Mouse (Mus musculus) layer of hippocampus, postnatal 14 days (tissue): ENCODE results near the gene Btbd8. TPM values are rescaled to one million over a fixed set of nuclear protein-coding genes. Genes with fewer than 3 reads are reported as not detected.

Experiments used
- DNase-seq, 2 experiments: peaks; one replicate each; pipeline ENCODE4 v3.0.0; 2021 to 2022; ENCODE audit warnings: low spot score in 2 of 2, mixed read lengths in 1 of 2
- total RNA-seq, 2 experiments: library from RNA; stranded (reverse); gene quantifications; 2 replicates each; pipeline ENCODE4 v1.2.3; 2021

The Btbd8 gene
- total RNA-seq, 2 experiments from 2014 or later = 90.8 to 99.5 TPM

DNA sequence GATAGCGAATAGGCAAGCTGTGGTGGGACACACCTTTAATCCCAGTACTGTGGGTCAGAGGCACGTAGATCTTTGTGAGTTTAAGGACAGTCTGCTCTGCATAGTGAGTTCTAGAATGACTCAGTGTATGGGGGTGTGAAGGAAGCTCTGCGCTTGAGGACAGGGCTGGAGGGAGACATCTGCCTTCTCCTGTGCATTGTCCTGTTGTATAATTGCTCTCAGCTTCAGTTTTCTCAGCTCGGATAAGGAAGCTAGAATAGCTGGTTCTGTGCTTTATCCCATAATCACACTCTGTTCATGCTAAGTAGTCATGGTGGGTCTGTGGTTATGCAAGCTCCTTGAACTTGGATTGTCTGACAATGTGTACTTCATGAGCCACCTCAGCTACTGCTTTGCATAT, 11.0 kb downstream of the Btbd8 start:
- no peak for DNase-seq

DNA sequence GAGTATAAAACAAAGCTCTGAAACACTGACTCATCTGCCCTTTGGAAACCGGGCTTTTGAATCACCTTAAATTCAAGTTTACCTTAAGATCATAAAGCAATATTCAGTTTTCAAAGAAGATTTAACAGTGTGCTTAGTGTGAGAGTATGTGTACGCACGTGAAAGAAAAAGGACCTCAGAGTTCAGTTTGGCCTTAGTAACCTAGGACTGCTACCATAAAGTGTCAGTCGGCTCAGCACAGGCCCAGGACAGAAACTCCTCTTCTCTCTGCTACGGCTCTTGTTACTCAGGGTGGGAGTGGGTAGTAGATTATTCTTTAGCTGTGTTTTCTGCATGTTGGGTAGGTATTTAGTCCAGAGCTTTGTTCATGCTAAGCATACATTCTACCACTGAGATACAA, 11.8 kb downstream of the Btbd8 start:
- no peak for DNase-seq

DNA sequence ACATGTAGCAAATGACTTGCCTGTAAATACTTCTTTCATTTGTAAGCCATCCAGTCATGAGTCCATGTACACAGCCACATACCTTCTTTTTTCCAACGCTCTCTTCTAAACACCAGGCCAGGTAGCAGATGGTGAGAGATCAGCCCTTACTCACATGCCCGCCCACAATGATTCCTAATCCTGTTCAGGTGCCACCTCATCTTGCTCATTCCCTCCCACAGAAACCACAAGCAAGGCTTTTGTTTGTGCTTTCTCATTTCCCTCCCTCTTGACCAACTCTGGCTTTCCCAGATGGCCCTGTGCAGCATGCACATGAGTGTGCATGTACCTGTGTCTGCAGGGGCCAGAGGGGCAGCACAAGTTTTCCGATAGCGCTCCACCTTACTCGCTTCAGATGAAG, 12.5 kb downstream of the Btbd8 start:
- no peak for DNase-seq

DNA sequence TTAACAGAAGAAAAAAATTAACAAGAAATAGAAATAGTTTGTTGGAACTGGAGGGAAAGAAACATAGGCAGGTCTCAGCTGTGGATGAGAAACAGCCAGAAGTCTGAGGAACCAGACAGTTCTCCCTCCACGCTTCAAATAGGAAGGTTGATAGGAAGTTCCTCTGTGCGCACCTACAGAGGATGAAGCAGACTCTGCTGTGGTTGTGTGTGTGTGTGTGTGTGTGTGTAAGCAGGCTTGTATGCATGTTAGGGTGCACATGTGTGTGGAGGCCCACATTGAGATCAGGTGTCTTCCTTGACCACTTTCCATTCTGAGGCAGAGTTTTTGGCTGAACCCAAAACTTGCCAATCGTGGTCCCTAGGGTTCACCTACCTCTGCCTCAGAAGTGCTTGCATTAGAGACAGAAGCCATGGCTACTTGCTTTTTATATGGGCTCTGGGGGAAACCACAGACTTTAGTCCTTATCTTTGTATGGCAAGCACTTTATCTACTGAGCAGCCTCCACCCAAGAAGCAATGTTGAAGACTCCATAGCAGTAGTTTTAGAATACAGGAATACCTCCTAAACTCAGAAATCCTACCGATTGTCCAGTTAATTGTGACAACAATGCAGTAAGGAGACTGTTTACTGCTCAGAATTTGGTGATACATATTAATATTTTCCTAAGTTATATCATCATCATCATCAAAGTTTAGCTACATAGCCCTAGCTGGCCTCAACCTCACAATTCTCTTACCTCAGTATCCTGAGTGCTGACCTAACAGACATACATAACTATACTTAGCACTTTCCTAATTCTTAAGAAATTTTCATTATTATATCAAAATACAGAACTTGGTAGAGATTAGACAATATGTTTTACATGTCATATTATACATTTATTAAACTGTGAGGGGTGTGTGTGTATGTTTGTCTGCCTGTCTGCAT, 24.6 kb downstream of the Btbd8 start:
- DNase-seq = no peak

DNA sequence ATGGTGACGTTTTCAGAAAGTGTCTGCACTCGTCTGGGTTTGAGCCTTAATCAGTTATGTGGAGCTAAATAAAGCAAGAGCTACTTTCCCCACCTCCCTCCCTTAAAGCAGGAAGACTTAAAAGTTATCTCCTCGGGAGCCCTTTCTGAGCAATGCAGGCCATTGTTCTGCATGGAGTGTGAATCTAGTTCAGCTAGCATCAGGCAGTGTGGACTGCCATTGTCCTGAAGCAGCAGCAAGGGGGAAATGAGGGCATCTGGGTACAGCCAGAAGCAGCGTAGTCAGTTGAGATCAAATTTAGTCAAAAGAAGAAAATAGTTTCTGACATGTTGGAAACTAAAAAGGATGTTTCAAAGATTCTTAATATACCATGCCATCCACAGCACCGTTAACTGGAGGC, 28.7 kb downstream of the Btbd8 start:
- no peak for DNase-seq

DNA sequence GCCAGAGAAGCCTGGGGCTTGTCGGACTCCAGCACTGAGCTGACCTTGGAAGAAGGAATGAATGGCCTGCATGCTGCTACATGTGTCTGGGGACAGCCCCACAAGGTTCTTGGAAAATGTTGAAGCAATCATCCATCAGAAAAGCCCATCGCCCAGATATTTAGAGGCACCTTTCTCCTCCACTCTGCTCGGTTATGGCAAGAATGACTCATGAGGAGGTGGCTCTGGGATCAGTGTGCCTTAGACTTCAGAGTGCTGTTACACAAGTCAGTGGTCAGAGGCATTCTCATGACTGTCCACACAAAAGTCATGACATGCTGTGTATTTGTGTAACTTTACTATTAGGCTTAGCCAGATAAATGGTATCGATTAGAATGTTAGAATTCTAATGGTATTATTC, 29.3 kb downstream of the Btbd8 start:
- no peak for DNase-seq

DNA sequence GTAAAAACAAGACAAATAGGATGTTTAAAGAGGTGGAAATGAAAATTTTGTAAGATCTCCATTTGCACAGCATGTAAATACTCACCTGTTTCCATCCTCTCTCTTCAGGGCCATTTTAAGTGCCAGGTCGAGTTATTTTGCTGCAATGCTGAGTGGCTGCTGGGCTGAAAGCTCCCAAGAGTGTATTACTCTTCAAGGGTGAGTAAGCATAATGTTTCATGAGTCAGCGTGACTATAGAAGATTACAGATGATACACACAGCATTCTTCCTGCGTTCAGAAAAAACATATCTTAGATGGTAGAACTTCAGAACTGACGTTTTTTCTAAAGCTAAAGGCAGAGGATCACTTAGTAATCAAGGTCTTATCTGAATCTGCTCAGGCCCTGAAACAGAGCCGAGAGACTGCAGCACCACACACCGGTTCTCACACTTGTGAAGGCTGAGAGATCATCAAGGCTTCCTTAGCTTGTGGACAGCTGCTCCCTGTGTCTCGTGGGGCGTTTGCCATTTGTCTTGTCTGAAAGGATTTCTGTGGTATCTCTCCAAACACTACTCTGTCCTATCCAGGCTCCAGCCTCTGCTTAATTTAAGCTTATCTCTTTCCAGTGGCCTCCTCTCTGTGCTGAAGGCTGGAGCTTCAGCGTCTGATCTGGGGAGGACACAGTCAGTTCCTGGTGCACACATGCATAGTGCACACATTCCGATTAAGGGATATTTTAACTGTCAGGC, 33.0 kb downstream of the Btbd8 start:
- DNase-seq = no peak

DNA sequence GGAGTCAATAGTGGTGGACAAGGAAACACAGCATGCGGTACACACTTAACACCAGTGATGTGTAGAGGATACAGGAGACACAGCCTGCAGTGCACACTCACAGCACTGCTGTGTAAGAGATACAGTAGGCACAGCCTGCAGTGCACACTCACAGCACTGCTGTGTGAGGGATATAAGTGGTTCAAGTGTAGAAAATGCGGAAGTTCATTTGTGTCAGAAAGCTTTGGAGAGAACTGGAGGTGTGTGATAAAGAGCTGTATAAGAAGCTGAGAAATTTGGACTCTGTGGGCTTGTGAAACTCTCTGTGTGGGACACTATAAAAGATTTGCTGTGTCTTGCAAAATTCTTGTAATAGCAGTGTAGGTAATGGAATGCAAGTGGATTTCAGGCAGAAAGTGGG, 42.4 kb downstream of the Btbd8 start:
- DNase-seq = no peak

DNA sequence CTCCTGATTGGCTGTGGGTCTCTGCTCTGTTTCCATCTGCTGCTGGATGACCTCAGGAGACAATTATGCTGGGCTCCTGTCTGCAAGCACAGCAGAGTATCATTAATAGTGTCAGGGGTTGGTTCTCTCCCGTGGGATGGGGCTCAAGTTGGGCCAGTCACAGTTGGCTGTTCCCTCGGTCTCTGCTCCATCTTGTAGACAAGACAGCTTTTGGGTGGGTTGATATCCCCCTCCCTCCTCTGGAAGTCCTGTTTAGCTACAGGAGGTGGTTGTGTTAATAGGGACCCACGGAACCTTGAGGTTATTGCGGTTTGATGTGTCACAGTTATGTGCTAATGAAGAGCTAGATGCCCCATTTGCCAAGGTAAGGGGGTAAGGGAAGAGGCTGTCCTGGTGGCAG, 51.2 kb downstream of the Btbd8 start:
- DNase-seq = no peak

DNA sequence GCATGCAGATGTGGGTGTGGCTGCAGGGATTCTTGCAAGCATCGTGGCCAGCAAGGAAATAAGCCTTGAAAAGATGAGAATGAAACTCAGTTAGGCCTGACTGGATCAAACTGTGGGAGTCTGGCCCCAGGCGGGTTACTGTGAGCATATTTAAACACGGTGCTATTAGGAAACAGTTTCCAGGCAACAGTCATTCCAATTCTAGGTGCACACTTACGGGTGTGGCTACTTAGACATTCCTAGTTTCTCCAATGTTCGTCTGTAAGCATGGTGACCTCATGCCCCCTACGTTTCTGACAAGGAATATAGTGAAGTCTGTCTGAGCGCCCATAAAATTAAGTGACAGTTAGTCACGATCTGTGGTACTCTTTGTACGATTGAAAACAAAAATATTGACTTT, 53.2 kb downstream of the Btbd8 start:
- DNase-seq = no peak

DNA sequence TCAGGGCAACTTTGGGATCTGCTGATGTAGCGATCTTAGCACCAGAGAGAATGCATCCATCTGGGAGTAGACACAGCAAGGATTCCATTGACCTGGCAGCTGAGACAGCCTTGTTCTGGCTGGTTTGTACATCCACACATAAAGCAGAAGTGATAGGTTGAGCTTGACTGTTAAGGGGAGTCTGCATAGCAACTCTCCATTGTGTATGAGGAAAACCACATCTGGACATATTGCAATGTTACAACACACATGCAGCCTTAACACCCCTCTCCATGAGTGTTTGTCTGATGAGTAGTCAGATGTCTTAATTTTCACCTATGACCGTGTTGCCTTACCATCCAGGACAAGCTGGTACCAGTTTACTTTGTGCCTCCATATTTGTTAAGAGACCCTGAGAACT, 54.7 kb downstream of the Btbd8 start:
- DNase-seq = no peak

DNA sequence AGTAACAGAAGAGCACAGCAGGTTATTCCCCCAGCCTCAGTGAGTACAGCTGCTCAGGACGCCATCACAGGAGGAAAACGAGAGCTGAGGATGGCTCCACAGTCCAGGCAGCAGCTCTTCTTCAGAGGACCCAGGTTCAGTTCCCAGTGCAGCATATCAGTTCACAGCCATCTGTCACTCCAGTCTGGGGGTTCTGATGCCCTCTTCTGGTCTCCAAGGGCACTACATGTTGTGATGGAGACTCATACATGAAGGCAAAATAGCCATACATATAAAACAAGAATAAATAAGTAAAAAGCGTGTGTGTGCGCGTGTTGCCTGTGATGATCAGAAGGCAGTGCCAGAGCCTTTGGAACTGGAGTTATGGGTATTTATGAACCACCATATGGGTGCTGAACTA, 57.0 kb downstream of the Btbd8 start:
- no peak for DNase-seq

DNA sequence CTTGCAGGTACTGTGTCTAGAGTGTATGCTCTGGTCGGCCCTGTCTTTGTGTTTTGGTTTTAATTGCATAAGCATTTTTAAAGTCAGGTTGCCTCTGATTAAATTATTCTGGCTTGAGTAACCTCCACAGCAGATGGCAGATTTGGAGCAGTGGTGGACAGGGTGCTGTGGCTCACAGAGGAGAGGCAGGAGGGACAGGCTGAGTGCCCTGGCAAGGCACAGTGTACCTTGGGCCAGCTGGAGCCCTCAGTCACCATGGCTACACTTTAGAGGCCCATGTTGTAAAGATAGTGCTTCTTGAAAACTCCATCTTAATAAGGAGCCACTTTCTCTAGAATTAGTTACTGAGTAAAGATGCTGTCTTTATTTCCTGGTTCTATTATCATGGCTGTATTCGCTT, 58.2 kb downstream of the Btbd8 start:
- peak in 1 of 2 experiments; percentile 49 for DNase-seq

DNA sequence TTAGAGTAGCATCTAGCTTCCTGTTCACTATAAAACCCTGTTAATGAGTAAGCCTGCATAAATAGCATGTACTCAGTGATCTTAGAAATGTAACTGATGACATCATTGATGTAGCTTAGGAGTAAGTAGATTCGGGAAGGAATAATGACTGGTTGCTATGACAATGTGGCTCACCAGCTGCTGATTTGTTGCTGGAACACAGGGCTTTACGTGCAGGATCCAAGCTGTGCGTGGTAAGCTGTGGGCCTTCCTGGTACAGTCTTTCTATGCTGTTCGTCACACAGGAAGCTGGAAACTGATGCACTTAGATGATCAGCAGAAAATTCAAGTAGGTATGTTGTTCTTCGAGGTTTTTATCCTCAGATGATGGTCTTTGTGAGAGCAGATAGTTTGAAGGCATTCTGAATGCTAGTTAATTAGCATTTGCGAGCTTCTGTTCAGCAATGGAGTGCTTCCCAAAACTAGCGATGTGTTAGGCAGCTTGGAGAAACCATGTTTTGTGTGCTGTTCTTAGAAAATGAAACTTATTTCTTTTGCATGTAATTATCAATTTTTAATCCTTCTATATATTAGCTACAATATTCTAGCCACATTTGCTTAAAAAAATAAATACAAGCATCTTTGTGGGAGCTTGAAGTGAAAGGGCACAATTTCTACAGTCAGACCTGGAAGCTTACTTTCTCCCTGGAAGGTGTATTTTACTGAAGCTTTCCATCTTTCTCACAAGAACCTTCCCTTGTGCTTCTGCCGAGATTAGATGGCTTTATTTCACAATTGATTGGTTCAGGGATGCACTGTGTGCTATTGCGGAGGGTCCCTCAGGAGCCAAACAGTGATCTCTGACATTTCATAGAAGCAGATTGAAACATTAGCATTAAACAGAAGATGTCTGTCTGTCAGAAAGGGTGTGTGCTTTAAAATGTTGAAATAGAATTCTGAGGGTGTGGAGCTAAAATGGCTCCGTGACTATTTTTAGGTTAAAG, 60.0 kb downstream of the Btbd8 start:
- DNase-seq = peak; percentile 67 to 85

DNA sequence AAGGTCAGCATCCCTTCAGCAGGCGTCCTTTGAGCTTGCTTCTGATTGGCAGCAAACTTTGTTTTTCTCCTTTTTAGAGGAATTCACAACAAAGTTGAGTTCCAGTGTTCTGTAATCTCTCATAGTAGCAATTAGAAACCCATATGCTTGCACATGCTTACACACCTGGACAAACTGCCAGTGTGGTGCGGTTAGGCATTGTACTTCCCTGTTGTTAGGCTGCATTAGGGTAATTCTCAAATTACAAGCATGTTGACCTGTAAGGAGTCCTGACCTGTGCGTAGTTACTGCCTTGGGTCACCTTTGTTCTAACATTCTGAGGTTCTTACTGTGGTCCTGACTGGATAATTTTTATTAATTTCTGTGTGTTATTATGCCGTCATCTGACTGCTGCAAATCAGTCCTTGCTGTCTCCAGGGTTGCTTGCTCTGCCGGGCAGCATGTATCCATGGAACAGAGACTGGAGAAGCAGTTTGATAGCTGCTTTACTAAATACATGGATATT, 61.1 kb downstream of the Btbd8 start:
- DNase-seq = no peak

DNA sequence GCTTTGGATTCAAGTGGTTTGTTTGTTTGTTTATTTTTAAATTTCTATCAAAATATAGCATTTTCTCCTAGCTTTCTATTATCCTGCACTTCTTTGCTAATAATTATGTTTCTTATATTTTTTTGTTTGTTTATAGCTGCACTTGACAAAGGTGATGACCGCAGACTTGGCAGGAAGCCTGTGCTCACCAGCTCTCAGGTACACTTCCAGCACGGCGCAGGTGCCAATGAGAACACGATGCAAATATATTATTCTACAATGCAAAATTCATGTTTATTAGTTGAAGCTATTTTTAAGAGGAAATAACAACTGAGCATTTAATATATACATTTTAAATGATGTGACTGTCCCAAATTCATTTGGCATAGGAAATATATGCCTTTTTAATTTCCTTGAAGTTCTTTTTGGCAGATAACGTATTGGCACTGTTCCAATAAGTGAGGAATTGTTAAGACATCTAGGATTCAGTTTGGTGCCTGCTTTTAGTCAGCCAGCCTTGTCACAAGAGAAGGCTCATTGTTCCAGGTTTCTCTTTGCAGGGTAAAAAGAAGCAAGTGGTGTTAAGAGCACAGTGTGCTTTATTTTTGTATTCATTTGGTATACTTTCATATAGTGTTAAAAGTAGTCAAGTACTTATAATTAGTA, 62.2 kb downstream of the Btbd8 start:
- no peak for DNase-seq

DNA sequence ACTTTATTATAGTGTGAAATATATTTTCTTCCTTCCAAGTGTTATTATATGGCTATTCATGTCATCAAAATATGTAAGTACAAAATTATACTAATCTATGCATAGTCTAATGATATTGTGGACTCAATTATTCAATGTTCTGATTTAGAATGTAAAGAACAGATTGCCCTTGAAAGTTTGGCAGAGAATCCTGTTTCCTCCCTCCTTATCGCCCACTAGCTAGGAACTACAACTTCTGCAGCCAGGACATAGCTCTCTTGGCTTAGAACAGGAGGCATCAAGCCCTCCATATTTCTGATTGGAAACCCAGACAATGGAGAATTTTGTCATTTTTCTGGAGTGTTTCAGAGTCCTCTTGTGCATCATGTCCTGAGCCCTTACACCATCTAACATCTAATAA, 62.9 kb downstream of the Btbd8 start:
- no peak for DNase-seq

DNA sequence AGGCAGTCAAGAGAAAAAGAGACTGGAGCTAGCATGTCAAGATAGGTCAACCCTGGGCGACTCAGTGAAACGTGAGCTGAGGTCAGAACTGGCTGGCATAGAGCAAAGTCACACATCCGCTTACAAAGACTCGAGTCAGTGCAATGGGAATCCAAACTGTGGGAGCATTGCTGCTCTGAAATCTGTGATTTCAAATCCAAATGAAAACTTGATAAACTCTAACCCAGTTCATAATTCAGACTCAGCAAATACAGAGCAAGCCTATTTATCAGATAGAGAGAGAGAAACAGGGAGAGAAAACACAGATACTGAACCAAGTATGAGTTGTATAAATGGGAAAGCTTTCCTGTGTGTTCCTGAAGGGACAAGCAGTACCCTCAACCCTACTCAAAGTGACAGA, 69.5 kb downstream of the Btbd8 start, which contains the start of gene Gm42669:
TSS of gene Gm42669 (plus strand) at position 301 of the 400 bp plus-strand sequence.
- no peak for DNase-seq

DNA sequence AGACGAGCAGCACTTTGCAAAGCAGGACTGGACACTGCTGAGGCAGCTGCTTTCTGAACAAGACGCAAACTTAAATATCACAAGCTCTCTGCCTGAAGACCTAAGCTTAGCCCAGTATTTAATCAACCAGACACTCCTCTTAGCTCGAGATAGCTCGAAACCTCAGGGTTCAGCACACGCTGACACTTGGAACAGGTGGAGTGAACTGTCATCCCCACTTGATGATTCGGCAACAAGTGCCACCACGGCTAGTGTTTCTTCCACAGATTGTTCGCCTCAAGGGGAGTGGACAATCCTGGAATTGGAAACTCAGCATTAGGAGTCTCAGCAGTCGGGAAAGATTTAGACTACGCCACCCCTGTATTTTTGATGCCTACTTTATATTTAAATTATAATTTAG, 72.7 kb downstream of the Btbd8 start:
- no peak for DNase-seq

DNA sequence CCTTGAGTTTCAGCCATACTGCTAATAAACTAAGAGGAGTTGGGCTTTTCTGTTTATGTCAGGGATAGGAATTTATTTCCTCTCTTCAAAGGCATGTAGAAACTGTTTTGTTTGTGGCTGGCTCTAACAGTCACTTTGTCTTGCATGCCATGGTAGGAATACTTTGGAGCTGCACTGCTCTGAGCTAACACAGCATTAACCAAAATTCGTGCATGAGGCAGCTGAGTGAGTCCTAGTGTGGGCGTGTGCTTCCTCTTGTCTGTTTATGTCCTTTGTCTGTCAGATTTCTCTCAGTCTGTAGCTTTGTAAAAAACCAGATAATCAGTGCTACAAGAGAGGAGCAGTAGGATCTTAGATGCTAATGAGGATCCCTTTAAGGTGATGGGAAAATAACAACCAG, 73.5 kb downstream of the Btbd8 start:
- no peak for DNase-seq

DNA sequence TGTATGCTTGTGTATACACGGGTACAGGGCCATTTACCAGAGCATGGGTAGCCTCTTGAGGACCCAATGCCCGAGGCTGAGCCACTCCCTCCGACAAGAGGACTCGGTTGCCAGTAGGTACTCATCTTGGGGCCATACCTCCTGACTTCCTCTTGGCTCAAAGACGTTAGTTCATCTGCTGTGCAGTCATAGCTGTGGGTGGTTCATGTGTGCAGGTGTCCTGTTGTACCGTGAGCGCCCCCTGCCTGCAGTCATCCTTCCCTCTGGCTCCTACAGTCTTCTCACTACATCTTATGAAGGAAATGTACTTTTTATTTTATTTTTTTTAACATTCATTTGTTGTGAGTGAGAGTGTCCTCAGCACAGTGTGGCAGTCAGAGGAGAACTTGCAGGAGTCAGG, 75.8 kb downstream of the Btbd8 start:
- DNase-seq = no peak
